15 mouse cellular contexts compared by ENCODE assay signal in genomic region chr8:57704161-57704560, GRCm38 (mm10).
"Had no signal": no experiment of that assay in that cellular context is flagged by ENCODE, and none has a peak within 500 bp of the region (broad histone marks: within the 10 kb centered on the region; RNA-seq: fewer than 3 reads in every experiment).

No protein-coding gene starts in this region.

- H3K9ac ChIP-seq: limb, embryonic 15.5 days; liver, embryonic 12.5 days; lung, embryonic 14.5 days; midbrain, embryonic 15.5 days; neural tube, embryonic 12.5 days had no signal

- H3K4me2 ChIP-seq: limb, embryonic 15.5 days; liver, embryonic 12.5 days; lung, embryonic 14.5 days; midbrain, embryonic 11.5 days; midbrain, embryonic 15.5 days; neural tube, embryonic 12.5 days had no signal

- ATAC-seq: inflammation-experienced regulatory T-cells, adult 6 months; liver, embryonic 12.5 days; midbrain, embryonic 15.5 days had no signal

- H3K36me3 ChIP-seq: limb, embryonic 15.5 days; liver, embryonic 12.5 days; midbrain, embryonic 15.5 days; neural tube, embryonic 12.5 days had no signal

- H3K9me3 ChIP-seq: liver, embryonic 12.5 days; midbrain, embryonic 15.5 days; neural tube, embryonic 12.5 days had no signal

- H3K4me3 ChIP-seq: limb, embryonic 15.5 days; liver, embryonic 12.5 days; midbrain, embryonic 15.5 days; neural tube, embryonic 12.5 days had no signal

- H3K4me1 ChIP-seq: limb, embryonic 15.5 days; liver, embryonic 12.5 days; midbrain, embryonic 15.5 days; neural tube, embryonic 12.5 days had no signal

- DNase-seq: kidney, adult 8-10 months; kidney, postnatal 25 days; layer of hippocampus, adult 9-11 months; layer of hippocampus, postnatal 36 days; lung, embryonic 14.5 days; lung, postnatal 10 days; lung, postnatal 4 days; retina, postnatal 1 day; right cerebral cortex, postnatal 14 days had no signal

- H3K27ac ChIP-seq: limb, embryonic 15.5 days; liver, embryonic 12.5 days; midbrain, embryonic 15.5 days; neural tube, embryonic 12.5 days had no signal

- H3K27me3 ChIP-seq: limb, embryonic 15.5 days; liver, embryonic 12.5 days; midbrain, embryonic 15.5 days; neural tube, embryonic 12.5 days had no signal
